ENCODE assay signal across 18 mouse cellular contexts in genomic region chr1:37131146-37131545, GRCm38 (mm10).
"Had no signal": no experiment of that assay in that cellular context is flagged by ENCODE, and none has a peak within 500 bp of the region (broad histone marks: within the 10 kb centered on the region; RNA-seq: fewer than 3 reads in every experiment).

No protein-coding gene starts in this region.

- H3K9me3 ChIP-seq: kidney, embryonic 15.5 days; liver, embryonic 13.5 days; midbrain, embryonic 12.5 days; midbrain, embryonic 15.5 days; neural tube, embryonic 12.5 days; neural tube, embryonic 15.5 days had no signal

- H3K27me3 ChIP-seq: kidney, embryonic 15.5 days; liver, embryonic 13.5 days; midbrain, embryonic 12.5 days; midbrain, embryonic 15.5 days; neural tube, embryonic 12.5 days; neural tube, embryonic 15.5 days had no signal

- H3K27ac ChIP-seq: kidney, embryonic 15.5 days; liver, embryonic 13.5 days; macrophage; midbrain, embryonic 12.5 days; midbrain, embryonic 15.5 days; neural tube, embryonic 12.5 days; neural tube, embryonic 15.5 days; stomach, postnatal 0 days had no signal

- H3K4me1 ChIP-seq: kidney, embryonic 15.5 days; liver, embryonic 13.5 days; midbrain, embryonic 12.5 days; midbrain, embryonic 15.5 days; neural tube, embryonic 12.5 days; neural tube, embryonic 15.5 days had no signal

- DNase-seq: kidney, postnatal 10 days; kidney, postnatal 36 days; layer of hippocampus, postnatal 36 days; liver, embryonic 13.5 days; lung, adult 2 months; right cerebral cortex, adult 18-20 months; right cerebral cortex, postnatal 14 days; right cerebral cortex, postnatal 4 days; thymus, adult 2 months; thymus, postnatal 14 days; thymus, postnatal 4 days had no signal

- H3K9ac ChIP-seq: kidney, embryonic 15.5 days; liver, embryonic 13.5 days; midbrain, embryonic 12.5 days; midbrain, embryonic 15.5 days; neural tube, embryonic 12.5 days; neural tube, embryonic 15.5 days had no signal

- H3K4me3 ChIP-seq: kidney, embryonic 15.5 days; liver, embryonic 13.5 days; midbrain, embryonic 12.5 days; midbrain, embryonic 15.5 days; neural tube, embryonic 12.5 days; neural tube, embryonic 15.5 days had no signal

- H3K36me3 ChIP-seq: kidney, embryonic 15.5 days; liver, embryonic 13.5 days; midbrain, embryonic 12.5 days; midbrain, embryonic 15.5 days; neural tube, embryonic 12.5 days; neural tube, embryonic 15.5 days had no signal
